Mouse (Mus musculus): ENCODE measurements at regions not wholly inside any gene's neighbourhood (a gene's known extent, or its start where the extent isn't known, plus 50 kb on each side); places are given as distances from the start of the nearest gene placed in this dataset.

- H3K27ac ChIP-seq (replicated peaks; ENCODE audit: low read depth, low read length) = no peak overlapping the region
- H3K4me2 ChIP-seq (replicated peaks; ENCODE audit: low read depth, low read length, severe bottlenecking) = no peak overlapping the region
- H3K27me3 ChIP-seq (ENCODE audit: control insufficient read depth, insufficient read depth, low read length) = no peaks in the 10 kb centered on the region
- H3K36me3 ChIP-seq (ENCODE audit: control insufficient read depth, insufficient read depth, low read length) = no peaks in the 10 kb centered on the region
- DNase-seq (ENCODE audit: low spot score) (no peak), ATAC-seq (ENCODE audit: low FRiP score, low read depth) (no peak)
- H3K4me1 ChIP-seq (ENCODE audit: control insufficient read depth, insufficient read depth, low read length) = no peaks in the 10 kb centered on the region
- no peaks in the 10 kb centered on the region for H3K9me3 ChIP-seq (ENCODE audit: control insufficient read depth, low read length)
- H3K9ac ChIP-seq (ENCODE audit: low read depth, low read length, severe bottlenecking) = no peak overlapping the region
- H3K4me3 ChIP-seq (replicated peaks; ENCODE audit: low read length) = no peak overlapping the region
- no peak for TF ChIP-seq POLR2A (IDR thresholded peaks at IDR 0.05; ENCODE audit: borderline replicate concordance, extremely low read depth, insufficient read depth, insufficient read length)
- WGBS = 89% methylated on average over 2 of the region's 2 CpGs
These were observed 123.7 kb upstream of the Asb5 start for GRCm38 (mm10) chr8:54405723-54406122.

GRCm38 (mm10) chr8:54414092-54414799, 115.1 kb upstream of the Asb5 start:
- H3K27ac ChIP-seq (replicated peaks; ENCODE audit: low read depth, low read length) = no peak overlapping the region
- H3K4me1 ChIP-seq (ENCODE audit: control insufficient read depth, insufficient read depth, low read length) = no peaks in the 10 kb centered on the region
- no peaks in the 10 kb centered on the region for H3K27me3 ChIP-seq (ENCODE audit: control insufficient read depth, insufficient read depth, low read length)
- H3K4me3 ChIP-seq (replicated peaks; ENCODE audit: low read length) = no peak overlapping the region
- no peak overlapping the region for H3K9ac ChIP-seq (ENCODE audit: low read depth, low read length, severe bottlenecking)
- ATAC-seq (ENCODE audit: low FRiP score, low read depth) (no peak), DNase-seq (ENCODE audit: low spot score) (no peak)
- H3K4me2 ChIP-seq (replicated peaks; ENCODE audit: low read depth, low read length, severe bottlenecking) = no peak overlapping the region
- no peak for TF ChIP-seq POLR2A (IDR thresholded peaks at IDR 0.05; ENCODE audit: borderline replicate concordance, extremely low read depth, insufficient read depth, insufficient read length)
- no peaks in the 10 kb centered on the region for H3K36me3 ChIP-seq (ENCODE audit: control insufficient read depth, insufficient read depth, low read length)
- H3K9me3 ChIP-seq (ENCODE audit: control insufficient read depth, low read length) = no peaks in the 10 kb centered on the region
- WGBS = 76% methylated on average over 4 of the region's 4 CpGs

- no peak overlapping the region for H3K4me3 ChIP-seq (replicated peaks; ENCODE audit: low read length)
- H3K9me3 ChIP-seq (ENCODE audit: control insufficient read depth, low read length) = no peaks in the 10 kb centered on the region
- no peak overlapping the region for H3K4me2 ChIP-seq (replicated peaks; ENCODE audit: low read depth, low read length, severe bottlenecking)
- H3K36me3 ChIP-seq (ENCODE audit: control insufficient read depth, insufficient read depth, low read length) = no peaks in the 10 kb centered on the region
- H3K27ac ChIP-seq (replicated peaks; ENCODE audit: low read depth, low read length) = no peak overlapping the region
- 86% methylated on average over 2 of the region's 2 CpGs for WGBS
- DNase-seq (ENCODE audit: low spot score) (no peak), ATAC-seq (ENCODE audit: low FRiP score, low read depth) (no peak)
- no peaks in the 10 kb centered on the region for H3K4me1 ChIP-seq (ENCODE audit: control insufficient read depth, insufficient read depth, low read length)
- H3K9ac ChIP-seq (ENCODE audit: low read depth, low read length, severe bottlenecking) = no peak overlapping the region
- no peaks in the 10 kb centered on the region for H3K27me3 ChIP-seq (ENCODE audit: control insufficient read depth, insufficient read depth, low read length)
- no peak for TF ChIP-seq POLR2A (IDR thresholded peaks at IDR 0.05; ENCODE audit: borderline replicate concordance, extremely low read depth, insufficient read depth, insufficient read length)
These were observed 112.7 kb upstream of the Asb5 start for GRCm38 (mm10) chr8:54416691-54417090.

- H3K27me3 ChIP-seq (ENCODE audit: control insufficient read depth, insufficient read depth, low read length) = no peaks in the 10 kb centered on the region
- TF ChIP-seq POLR2A (IDR thresholded peaks at IDR 0.05; ENCODE audit: borderline replicate concordance, extremely low read depth, insufficient read depth, insufficient read length) = no peak
- no peaks in the 10 kb centered on the region for H3K36me3 ChIP-seq (ENCODE audit: control insufficient read depth, insufficient read depth, low read length)
- WGBS = 88% methylated on average over 2 of the region's 2 CpGs
- H3K4me2 ChIP-seq (replicated peaks; ENCODE audit: low read depth, low read length, severe bottlenecking) = no peak overlapping the region
- no peaks in the 10 kb centered on the region for H3K4me1 ChIP-seq (ENCODE audit: control insufficient read depth, insufficient read depth, low read length)
- no peak for ATAC-seq (ENCODE audit: low FRiP score, low read depth)
- H3K27ac ChIP-seq (replicated peaks; ENCODE audit: low read depth, low read length) = no peak overlapping the region
- H3K9me3 ChIP-seq (ENCODE audit: control insufficient read depth, low read length) = no peaks in the 10 kb centered on the region
- no peak overlapping the region for H3K9ac ChIP-seq (ENCODE audit: low read depth, low read length, severe bottlenecking)
- no peak overlapping the region for H3K4me3 ChIP-seq (replicated peaks; ENCODE audit: low read length)
- DNase-seq (ENCODE audit: low spot score) = no peak
These were observed 111.3 kb upstream of the Asb5 start for GRCm38 (mm10) chr8:54418035-54418434.

GRCm38 (mm10) chr8:54420339-54421098, 108.9 kb upstream of the Asb5 start:
- Histone ChIP-seq H3K36me3 (ENCODE audit: control insufficient read depth, insufficient read depth, low read length) (no peaks in the 10 kb centered on the region), H3K9ac (ENCODE audit: low read depth, low read length, severe bottlenecking) (no peak overlapping the region), H3K4me2 (replicated peaks; ENCODE audit: low read depth, low read length, severe bottlenecking) (no peak overlapping the region), H3K9me3 (ENCODE audit: control insufficient read depth, low read length) (no peaks in the 10 kb centered on the region), H3K4me1 (ENCODE audit: control insufficient read depth, insufficient read depth, low read length) (no peaks in the 10 kb centered on the region), H3K27me3 (ENCODE audit: control insufficient read depth, insufficient read depth, low read length) (no peaks in the 10 kb centered on the region), H3K27ac (replicated peaks; ENCODE audit: low read depth, low read length) (no peak overlapping the region), H3K4me3 (replicated peaks; ENCODE audit: low read length) (no peak overlapping the region)
- no peak for ATAC-seq (ENCODE audit: low FRiP score, low read depth)
- WGBS = 70% methylated on average over 6 of the region's 6 CpGs
- TF ChIP-seq POLR2A (IDR thresholded peaks at IDR 0.05; ENCODE audit: borderline replicate concordance, extremely low read depth, insufficient read depth, insufficient read length) = no peak
- DNase-seq (ENCODE audit: low spot score) = no peak

Data from limb, embryonic 14.5 days (tissue).